Mouse (Mus musculus) olfactory bulb, adult 2 months (tissue): ENCODE data around the gene Map3k4.

Experiments
- CTCF ChIP-seq: fragments of 200-500 bp; IDR thresholded peaks from 2 replicates; pipeline ENCODE4 v1.5.1; 2012; ENCODE audit warnings: low read depth, mild to moderate bottlenecking, low read length, moderate library complexity; ENCODE audit not compliant: insufficient read depth
- POLR2A ChIP-seq: fragments of 200-500 bp; IDR thresholded peaks from 2 replicates; pipeline ENCODE4 v1.6.1; 2012; ENCODE audit warnings: mild to moderate bottlenecking, low read depth, low read length, moderate library complexity; ENCODE audit not compliant: insufficient read depth

DNA sequence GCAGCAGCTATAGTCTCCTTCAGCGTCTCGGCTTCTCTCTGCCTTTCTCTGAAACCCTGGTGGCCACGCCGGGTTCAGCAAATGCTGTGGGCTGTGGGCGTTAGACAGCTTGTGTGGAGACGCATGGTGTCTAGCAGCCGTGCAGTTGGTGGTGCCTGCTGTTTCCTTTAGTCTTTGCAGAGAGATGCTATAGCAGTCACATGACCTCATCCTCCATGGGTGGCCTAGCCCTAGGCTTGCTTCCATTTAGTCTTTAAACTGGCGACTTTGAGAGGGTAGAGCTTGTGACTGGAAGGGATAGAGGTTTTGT is 45.8 kb upstream of the Map3k4 start:
- no peak for TF ChIP-seq POLR2A
- TF ChIP-seq CTCF, result no peak
